Mouse (Mus musculus) kidney, embryonic 14.5 days (tissue): ENCODE data around the gene Mafk. TPM values are rescaled to one million over a fixed set of nuclear protein-coding genes. Genes with fewer than 3 reads are reported as not detected.
A peak's percentile ranks its signal among the peaks of the same experiment; 100 is the strongest.

Source experiments
- ATAC-seq: fragments of 200-750 bp; cut with Nextera tagmentation; 2 replicates; pipeline ENCODE4 v1.8.0; 2017; ENCODE audit warnings: moderate number of reproducible peaks, mild to moderate bottlenecking, moderate TSS enrichment, moderate library complexity; ENCODE audit not compliant: low FRiP score, low TSS enrichment
- H3K27ac ChIP-seq: fragments of 300-500 bp; sonication (generic); 2 replicates; pipeline ENCODE4 v1.5.1; 2014; ENCODE audit warnings: low read depth, mild to moderate bottlenecking, low read length, moderate library complexity, mixed read lengths
- H3K27me3 ChIP-seq: fragments of 300-500 bp; sonication (generic); 2 replicates; pipeline ENCODE4 v1.6.1; 2014; ENCODE audit warnings: mild to moderate bottlenecking, low read length; ENCODE audit not compliant: control insufficient read depth, insufficient read depth
- H3K36me3 ChIP-seq: fragments of 300-500 bp; sonication (generic); 2 replicates; pipeline ENCODE4 v1.6.1; 2014; ENCODE audit warnings: low read length, mixed read lengths; ENCODE audit not compliant: control insufficient read depth, insufficient read depth
- H3K4me1 ChIP-seq: fragments of 300-500 bp; sonication (generic); 2 replicates; pipeline ENCODE4 v1.6.1; 2014; ENCODE audit warnings: low read length, mixed read lengths; ENCODE audit not compliant: control insufficient read depth, insufficient read depth
- H3K4me2 ChIP-seq: fragments of 300-500 bp; sonication (generic); replicated peaks from 2 replicates; pipeline ENCODE4 v1.6.1; 2014; ENCODE audit warnings: low read depth, mild to moderate bottlenecking, low read length
- H3K4me3 ChIP-seq: fragments of 300-500 bp; sonication (generic); 2 replicates; pipeline ENCODE4 v1.5.1; 2014; ENCODE audit warnings: mild to moderate bottlenecking, low read length
- H3K9ac ChIP-seq: fragments of 300-500 bp; sonication (generic); 2 replicates; pipeline ENCODE4 v1.6.1; 2014; ENCODE audit warnings: low read depth, mild to moderate bottlenecking, low read length, moderate library complexity
- H3K9me3 ChIP-seq: fragments of 300-500 bp; sonication (generic); 2 replicates; pipeline ENCODE4 v1.6.1; 2016; ENCODE audit warnings: low read length; ENCODE audit not compliant: control insufficient read depth
- WGBS: fragments of 180-500 bp; shearing (Covaris S2); extraction: QIAGEN DNeasy Blood & Tissue Kit; methylation state at CpG from one replicate; pipeline ENCODE4 v1.1.7; 2014; 5-methylcytosine and 5-hydroxymethylcytosine counted together
- microRNA-seq: library from miRNA; unstranded; fragments of <30 nt; microRNA quantifications from one replicate; pipeline ENCODE4, GENCODE M21; 2016
- polyA plus RNA-seq: library from polyadenylated mRNA; unstranded; fragments of >200 nt; fragmentation: Nextera tagmentation; extraction: Ambion mirVana; gene quantifications from 2 replicates; pipeline ENCODE4 v1.2.1, GENCODE M21; 2014

The Mafk gene
- polyA plus RNA-seq, 1 experiment from 2014 or later, result 5.3 TPM

DNA sequence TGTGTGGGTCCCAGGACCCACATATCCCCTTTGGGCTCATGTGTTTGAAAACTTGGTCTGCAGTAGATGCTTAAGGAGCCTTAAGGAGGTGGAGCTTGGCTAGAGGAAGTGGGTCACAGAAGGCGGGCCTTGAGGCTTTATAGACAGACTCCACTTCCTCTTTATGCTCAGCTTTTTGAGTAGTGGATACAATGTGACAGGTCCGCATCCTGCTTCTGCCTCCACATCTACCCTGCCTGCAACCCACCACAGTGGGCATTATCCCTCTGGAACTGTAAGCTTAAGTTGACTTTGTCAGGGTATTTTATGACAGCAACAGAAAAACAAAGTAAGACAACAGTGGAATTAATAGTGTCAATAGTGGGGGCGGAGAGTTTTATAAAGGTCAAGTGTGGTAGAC, 39.4 kb downstream of the Mafk start:
- WGBS, result 87% methylated on average over 3 of the region's 3 CpGs
- Histone ChIP-seq H3K4me3 (no peak overlapping the region), H3K9me3 (no peaks in the 10 kb centered on the region), H3K4me1 (peaks cover 4% of the 10 kb centered on the region; the same call in 1 of the 2 replicates), H3K27me3 (no peaks in the 10 kb centered on the region; the same call in 1 of the 2 replicates), H3K9ac (no peak overlapping the region), H3K4me2 (no peak overlapping the region), H3K27ac (no peak overlapping the region), H3K36me3 (no peaks in the 10 kb centered on the region)
- ATAC-seq, result no peak

DNA sequence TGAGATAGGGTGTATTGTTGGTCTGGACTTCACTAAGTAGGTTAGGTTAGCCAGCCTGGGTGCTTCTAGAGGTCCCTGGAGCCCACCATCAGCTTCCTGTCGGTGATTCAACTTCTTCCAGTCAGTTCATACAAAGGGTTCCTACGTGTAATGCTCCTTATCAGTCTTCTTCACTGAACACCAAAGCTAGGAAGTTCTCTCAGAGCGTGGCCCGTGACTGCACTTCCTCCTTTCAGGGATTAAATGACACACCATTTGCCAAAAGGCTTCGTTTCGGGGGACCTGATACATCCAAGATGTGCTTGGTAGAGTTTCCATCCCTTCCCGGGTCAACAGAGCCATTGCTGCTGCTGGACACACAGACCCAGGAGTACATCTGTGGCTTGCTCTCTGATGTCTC, 40.8 kb downstream of the Mafk start:
- Histone ChIP-seq H3K27me3 (no peaks in the 10 kb centered on the region; the same call in 1 of the 2 replicates), H3K9me3 (no peaks in the 10 kb centered on the region), H3K36me3 (no peaks in the 10 kb centered on the region), H3K9ac (no peak overlapping the region), H3K4me2 (no peak overlapping the region), H3K4me3 (no peak overlapping the region), H3K27ac (no peak overlapping the region), H3K4me1 (no peaks in the 10 kb centered on the region)
- WGBS, result 59% methylated on average over 7 of the region's 7 CpGs
- no peak for ATAC-seq

DNA sequence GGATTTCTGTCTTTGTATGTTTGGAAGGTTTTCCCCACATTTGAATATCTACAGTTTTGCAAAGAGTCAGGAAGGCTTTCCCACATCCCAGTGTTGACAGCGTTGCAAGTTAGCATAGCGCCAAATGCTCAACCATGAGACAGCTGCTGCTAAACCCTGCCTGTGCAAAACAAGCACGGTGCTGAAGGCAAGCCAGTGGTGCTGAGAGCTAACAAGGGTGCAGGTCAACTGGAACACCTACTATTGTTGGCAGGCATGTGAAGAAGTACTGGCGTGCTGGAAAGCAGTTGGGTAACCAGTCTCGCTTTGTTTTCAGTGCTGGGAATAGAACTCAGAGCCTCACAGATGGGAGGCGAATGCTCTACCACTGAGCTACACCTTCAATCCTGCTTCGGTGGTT, 44.4 kb downstream of the Mafk start:
- Histone ChIP-seq H3K4me1 (no peaks in the 10 kb centered on the region), H3K36me3 (no peaks in the 10 kb centered on the region), H3K4me3 (no peak overlapping the region), H3K9ac (no peak overlapping the region), H3K9me3 (no peaks in the 10 kb centered on the region), H3K4me2 (no peak overlapping the region), H3K27me3 (no peaks in the 10 kb centered on the region; the same call in 1 of the 2 replicates), H3K27ac (no peak overlapping the region)
- ATAC-seq, result no peak
- WGBS, result 82% methylated on average over 7 of the region's 7 CpGs

DNA sequence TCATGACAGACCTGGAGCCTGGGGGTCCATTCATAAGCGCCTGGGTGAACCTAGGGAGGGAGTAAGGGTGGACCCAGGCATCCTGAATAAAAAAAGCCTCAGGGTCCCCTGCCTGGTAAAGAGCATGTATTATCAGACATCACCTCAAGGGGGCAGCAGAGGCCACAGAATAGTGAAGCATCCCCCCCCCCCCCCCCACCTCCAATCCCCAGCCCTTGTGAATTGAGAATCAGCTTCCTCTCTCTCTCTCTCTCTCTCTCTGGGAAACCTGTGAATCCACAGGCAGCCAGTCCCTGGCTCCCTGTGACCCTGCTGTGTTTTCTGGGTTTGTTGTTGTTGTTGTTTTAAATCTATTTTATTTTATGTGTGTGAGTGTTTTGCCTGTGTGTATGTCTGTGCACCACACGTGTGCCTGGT, 47.2 kb downstream of the Mafk start:
- ATAC-seq, result peak; percentile 67; the same call in 1 of the 2 replicates
- WGBS, result 25% methylated on average over 2 of the region's 2 CpGs

DNA sequence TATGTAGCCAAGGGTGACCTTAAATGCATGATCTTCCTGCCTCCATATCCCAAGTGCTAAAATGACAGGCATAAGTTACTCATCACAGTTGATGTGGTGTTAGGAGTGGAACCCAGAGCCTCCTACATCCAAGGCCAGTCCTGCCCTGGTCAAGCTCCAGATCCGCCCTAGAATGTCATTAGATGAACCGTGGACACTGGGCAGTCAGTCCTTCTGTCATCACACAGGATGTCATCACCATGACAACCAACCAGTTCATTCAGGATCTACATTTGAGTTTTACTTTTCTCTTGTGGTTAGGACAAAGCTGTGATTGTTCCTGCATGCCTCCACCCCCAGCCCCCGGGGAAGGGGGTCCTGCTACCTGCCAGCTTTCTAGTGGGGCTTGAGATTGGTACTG, 47.8 kb downstream of the Mafk start:
- no peak overlapping the region for H3K4me2 ChIP-seq
- H3K9me3 ChIP-seq, result no peaks in the 10 kb centered on the region; the same call in 1 of the 2 replicates
- no peaks in the 10 kb centered on the region for H3K4me1 ChIP-seq
- H3K9ac ChIP-seq, result no peak overlapping the region
- ATAC-seq, result no peak
- WGBS, result 47% methylated on average over 3 of the region's 3 CpGs
- H3K4me3 ChIP-seq, result no peak overlapping the region
- H3K27ac ChIP-seq, result no peak overlapping the region
- H3K27me3 ChIP-seq, result no peaks in the 10 kb centered on the region; the same call in 1 of the 2 replicates
- no peaks in the 10 kb centered on the region for H3K36me3 ChIP-seq

More for the DNA sequence above, 47.2 kb downstream of the Mafk start:
- Histone ChIP-seq H3K27ac (no peak overlapping the region), H3K4me3 (no peak overlapping the region), H3K9ac (no peak overlapping the region), H3K27me3 (no peaks in the 10 kb centered on the region; the same call in 1 of the 2 replicates), H3K9me3 (no peaks in the 10 kb centered on the region), H3K4me1 (no peaks in the 10 kb centered on the region), H3K36me3 (no peaks in the 10 kb centered on the region), H3K4me2 (no peak overlapping the region)

DNA sequence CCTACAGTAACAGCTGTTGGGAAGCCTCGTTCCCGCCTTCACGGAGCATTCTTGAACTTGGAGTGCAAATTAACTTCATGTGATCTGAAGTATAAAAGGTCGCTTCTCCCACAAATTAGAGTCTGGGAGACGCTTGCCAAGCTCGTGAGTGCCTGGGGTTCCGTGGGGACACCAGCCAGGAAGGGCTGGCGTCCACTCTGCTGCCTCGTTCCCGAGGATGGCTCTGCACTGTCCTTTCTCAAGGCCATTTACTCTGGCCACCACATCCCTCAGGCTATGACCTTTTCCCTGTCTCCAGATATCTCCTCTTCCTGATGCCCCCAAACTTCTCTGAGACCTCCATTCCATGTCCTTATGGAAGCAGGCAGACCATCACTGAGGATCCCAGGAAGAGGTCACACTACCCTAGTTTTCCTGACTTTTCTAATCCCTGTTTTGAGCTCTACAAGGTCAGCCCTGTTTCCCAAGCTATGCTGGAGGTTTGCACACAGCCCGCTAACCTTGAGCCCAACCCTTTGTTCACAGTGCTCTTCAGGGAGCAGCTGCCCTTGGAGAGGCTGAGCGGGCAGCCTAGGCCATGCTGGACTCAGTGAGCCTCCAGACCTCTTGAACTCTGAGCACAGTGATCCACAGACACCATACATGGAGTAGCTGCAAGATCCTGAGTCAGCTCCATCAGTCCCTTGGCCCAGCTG, 58.5 kb downstream of the Mafk start:
- Histone ChIP-seq H3K9ac (no peak overlapping the region), H3K4me2 (no peak overlapping the region)
- no peak for ATAC-seq

More for the DNA sequence above, 58.5 kb downstream of the Mafk start:
- H3K27me3 ChIP-seq, result no peaks in the 10 kb centered on the region
- peaks cover 7% of the 10 kb centered on the region; the same call in 1 of the 2 replicates for H3K9me3 ChIP-seq
- H3K36me3 ChIP-seq, result no peaks in the 10 kb centered on the region
- no peaks in the 10 kb centered on the region; the same call in 1 of the 2 replicates for H3K4me1 ChIP-seq
- H3K4me3 ChIP-seq, result no peak overlapping the region
- 66% methylated on average over 12 of the region's 12 CpGs for WGBS
- no peak overlapping the region for H3K27ac ChIP-seq

Small RNA genes within 50 kb of the gene (microRNA-seq; reads per million reads assigned to microRNA genes)
- not detected for gene Mir7037

Other genes starting within 250 kb of the Mafk start
- 130 and 131 TPM in 2 replicates for gene Uncx, start 248.0 kb upstream of the Mafk start, polyA plus RNA-seq
- 3.6 and 6.4 TPM in 2 replicates for gene Micall2, start 55.2 kb upstream of the Mafk start, polyA plus RNA-seq
- gene Ints1, start 15.8 kb upstream of the Mafk start, polyA plus RNA-seq, result 32.2 and 40.7 TPM in 2 replicates
- gene Tmem184a, start 28.4 kb downstream of the Mafk start, polyA plus RNA-seq, result 3.7 and 4.9 TPM in 2 replicates
- not detected in 2 replicates for gene Gm26938, start 34.9 kb downstream of the Mafk start, polyA plus RNA-seq
- gene Psmg3, start 35.4 kb downstream of the Mafk start, polyA plus RNA-seq, result 82.4 and 87.9 TPM in 2 replicates
- gene Elfn1, start 116.4 kb downstream of the Mafk start, polyA plus RNA-seq, result 0.14 and 0.50 TPM in 2 replicates